Comparison of ENCODE assay signal across 14 mouse cellular contexts in genomic region chr8:83759231-83759759, GRCm38 (mm10). TPM values are rescaled to one million over a fixed set of nuclear protein-coding genes. Genes with fewer than 3 reads are reported as not detected.
A peak's percentile ranks its signal among the peaks of the same experiment; 100 is the strongest.
DNase-seq lines count a peak whose midpoint lies in the region; ATAC-seq and TF ChIP-seq lines count a peak whose summit lies in the region.
"Had no signal": no experiment of that assay in that cellular context is flagged by ENCODE, and none has a peak within 500 bp of the region (broad histone marks: within the 10 kb centered on the region; RNA-seq: fewer than 3 reads in every experiment).

No protein-coding gene starts in this region.

- no peak for TF ChIP-seq EP300 in stomach, postnatal 0 days (optimal IDR thresholded peaks at IDR 0.05)

- ATAC-seq in heart, embryonic 12.5 days (ENCODE audit: insufficient number of reproducible peaks, low FRiP score) = no peak
- ATAC-seq in stomach, postnatal 0 days (ENCODE audit: low FRiP score, low TSS enrichment) = no peak; the same call in 1 of the 2 replicates
- ATAC-seq: inflammation-experienced regulatory T-cells, adult 6 months had no signal

- H3K4me2 ChIP-seq in heart, embryonic 12.5 days = no peak overlapping the region
- H3K4me2 ChIP-seq in stomach, postnatal 0 days (replicated peaks; ENCODE audit: low read depth) = no peak overlapping the region
- H3K4me2 ChIP-seq: embryonic facial prominence, embryonic 12.5 days; lung, embryonic 15.5 days; midbrain, embryonic 12.5 days had no signal

- TF ChIP-seq CTCF in stomach, postnatal 0 days (IDR thresholded peaks at IDR 0.05; ENCODE audit: low read depth) = no peak

- H3K27me3 ChIP-seq in heart, embryonic 12.5 days (replicated peaks) = no peaks in the 10 kb centered on the region
- H3K27me3 ChIP-seq in stomach, postnatal 0 days (ENCODE audit: control insufficient read depth, insufficient read depth, low read length) = no peaks in the 10 kb centered on the region
- H3K27me3 ChIP-seq: embryonic facial prominence, embryonic 12.5 days; lung, embryonic 15.5 days had no signal

- no peak overlapping the region for H3K9ac ChIP-seq in heart, embryonic 12.5 days
- no peak overlapping the region for H3K9ac ChIP-seq in stomach, postnatal 0 days (ENCODE audit: low read length)
- H3K9ac ChIP-seq: embryonic facial prominence, embryonic 12.5 days; lung, embryonic 15.5 days; midbrain, embryonic 12.5 days had no signal

- no peak overlapping the region for H3K4me3 ChIP-seq in heart, embryonic 12.5 days
- no peak overlapping the region for H3K4me3 ChIP-seq in brown adipose tissue, adult 24 weeks (ENCODE audit: insufficient read depth, low read depth, low read length)
- no peak overlapping the region for H3K4me3 ChIP-seq in stomach, postnatal 0 days (ENCODE audit: low read depth, low read length)
- H3K4me3 ChIP-seq: embryonic facial prominence, embryonic 12.5 days; lung, embryonic 15.5 days; midbrain, embryonic 12.5 days; myocyte had no signal

- peak; percentile 32 for DNase-seq in heart, postnatal 4 days
- DNase-seq in lung, postnatal 36 days = peak; percentile 51
- DNase-seq in lung, postnatal 14 days = no peak
- no peak for DNase-seq in stomach, postnatal 0 days (ENCODE audit: low spot score)
- no peak for DNase-seq in cerebellum, postnatal 36 days
- DNase-seq: cerebellum, adult 11 months; thymus, postnatal 25 days had no signal

- H3K4me1 ChIP-seq in heart, embryonic 12.5 days (replicated peaks) = no peaks in the 10 kb centered on the region
- no peaks in the 10 kb centered on the region for H3K4me1 ChIP-seq in brown adipose tissue, adult 24 weeks (ENCODE audit: control insufficient read depth, insufficient read depth, insufficient read length, low read length)
- H3K4me1 ChIP-seq in stomach, postnatal 0 days (replicated peaks; ENCODE audit: control insufficient read depth, insufficient read depth) = no peaks in the 10 kb centered on the region; the same call in 1 of the 2 replicates
- H3K4me1 ChIP-seq: embryonic facial prominence, embryonic 12.5 days; lung, embryonic 15.5 days; midbrain, embryonic 12.5 days had no signal

- H3K36me3 ChIP-seq in heart, embryonic 12.5 days = no peaks in the 10 kb centered on the region
- no peaks in the 10 kb centered on the region for H3K36me3 ChIP-seq in stomach, postnatal 0 days (ENCODE audit: control insufficient read depth, insufficient read depth, low read length)
- H3K36me3 ChIP-seq: embryonic facial prominence, embryonic 12.5 days; lung, embryonic 15.5 days; midbrain, embryonic 12.5 days had no signal

- H3K9me3 ChIP-seq in heart, embryonic 12.5 days (replicated peaks) = no peaks in the 10 kb centered on the region
- H3K9me3 ChIP-seq in stomach, postnatal 0 days (ENCODE audit: control insufficient read depth, low read length) = no peaks in the 10 kb centered on the region
- H3K9me3 ChIP-seq: embryonic facial prominence, embryonic 12.5 days; lung, embryonic 15.5 days; midbrain, embryonic 12.5 days had no signal

- 69% methylated on average over 2 of the region's 2 CpGs for WGBS in heart, embryonic 12.5 days
- 48% methylated on average over 2 of the region's 2 CpGs for WGBS in stomach, postnatal 0 days

- H3K27ac ChIP-seq in heart, embryonic 12.5 days (ENCODE audit: poor library complexity, severe bottlenecking) = no peak overlapping the region
- H3K27ac ChIP-seq in brown adipose tissue, adult 24 weeks (replicated peaks; ENCODE audit: low read depth, low read length) = peak overlapping the region; percentile 29
- peak overlapping the region; percentile 63; the same call in 1 of the 2 replicates for H3K27ac ChIP-seq in stomach, postnatal 0 days (replicated peaks)
- H3K27ac ChIP-seq: embryonic facial prominence, embryonic 12.5 days; lung, embryonic 15.5 days; midbrain, embryonic 12.5 days had no signal

RNA-seq across cellular contexts. Expression of gene Adgre5, which starts 18.2 kb away (rescaled TPM):
- 10 to 100 TPM; 62.8 to 63.4 TPM for total RNA-seq in heart, postnatal 4 days (2021)
- polyA plus RNA-seq in heart, embryonic 12.5 days (2016; fragmentation: Nextera tagmentation; extraction: Ambion mirVana) = 26.2 and 29.2 TPM in 2 replicates
- polyA plus RNA-seq in brown adipose tissue, adult 24 weeks (2012; ENCODE audit: insufficient read depth, insufficient read length, missing spikeins) = 30.1 and 34.2 TPM in 2 replicates
- polyA plus RNA-seq in stomach, postnatal 0 days (2015; fragmentation: Nextera tagmentation; extraction: Ambion mirVana) = 16.9 and 17.1 TPM in 2 replicates

RNA-seq across cellular contexts. Expression of gene Ddx39, which starts 44.3 kb away (rescaled TPM):
- 10 to 100 TPM; 68.1 to 69.0 TPM for total RNA-seq in heart, postnatal 4 days (2021)
- 117 and 128 TPM in 2 replicates for polyA plus RNA-seq in heart, embryonic 12.5 days (2016; fragmentation: Nextera tagmentation; extraction: Ambion mirVana)
- 7.7 and 14.1 TPM in 2 replicates for polyA plus RNA-seq in brown adipose tissue, adult 24 weeks (2012; ENCODE audit: insufficient read depth, insufficient read length, missing spikeins)
- 83.8 and 86.6 TPM in 2 replicates for polyA plus RNA-seq in stomach, postnatal 0 days (2015; fragmentation: Nextera tagmentation; extraction: Ambion mirVana)

Comparison
In these comparisons a context has a peak if more than half of its experiments do, and no peak if none do; other contexts are left out.
1. DNase-seq: peak in heart, postnatal 4 days (single experiment) and lung, postnatal 36 days (single experiment); none in lung, postnatal 14 days (single experiment), stomach, postnatal 0 days (single experiment) and cerebellum, postnatal 36 days (0 of 2).